Mouse (Mus musculus) WW6 (cell line): Measurements from ENCODE around the gene Pik3r3.
"Not testable (repeated sequence)": the region's sequence is repeated elsewhere in the genome, so short reads cannot be mapped to it uniquely, and the experiment has no call there.

Experiments used
- DNase-seq: peaks from one replicate; pipeline ENCODE4 v3.0.0-alpha.2; 2013; ENCODE audit warnings: low read depth, low spot score

The Pik3r3 gene

DNA sequence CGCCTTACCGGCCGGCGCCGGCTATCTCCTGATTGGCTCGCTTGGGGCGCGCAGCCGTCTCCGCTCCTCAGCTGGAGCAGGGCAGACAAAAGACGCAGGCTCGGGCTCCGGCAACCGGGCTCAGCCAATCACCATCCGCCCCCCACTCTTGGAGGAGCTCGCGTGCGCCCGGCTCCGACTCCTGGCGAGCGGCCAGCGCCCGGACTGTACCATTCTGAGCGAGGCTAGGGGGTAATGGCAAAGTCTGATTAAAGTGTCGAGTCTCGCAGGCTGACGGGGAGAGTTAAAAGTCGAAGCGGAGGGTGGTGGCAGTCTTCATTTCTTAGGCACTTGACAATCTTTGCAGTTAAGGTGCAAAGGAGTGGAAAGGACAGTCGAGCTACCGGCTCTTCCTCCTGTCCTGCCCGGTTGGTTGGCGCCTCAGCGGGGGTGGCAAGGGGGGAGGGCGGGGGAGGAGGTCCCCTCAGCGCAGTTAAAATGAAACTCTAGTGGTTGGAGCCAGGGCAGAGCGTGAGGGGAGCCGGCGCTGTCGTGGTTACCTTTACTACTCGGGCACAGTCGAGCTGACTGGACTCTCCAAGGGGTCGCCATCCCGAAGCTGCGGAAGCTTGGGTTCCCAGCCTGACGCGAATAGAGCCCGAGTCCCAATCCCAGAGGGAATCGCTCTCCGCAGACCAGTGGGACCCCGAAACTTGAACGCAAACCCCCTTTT, at the start of gene Pik3r3:
TSS of gene Pik3r3 (plus strand) at position 479 of the 712 bp plus-strand sequence.
- DNase-seq: peak; percentile 94

DNA sequence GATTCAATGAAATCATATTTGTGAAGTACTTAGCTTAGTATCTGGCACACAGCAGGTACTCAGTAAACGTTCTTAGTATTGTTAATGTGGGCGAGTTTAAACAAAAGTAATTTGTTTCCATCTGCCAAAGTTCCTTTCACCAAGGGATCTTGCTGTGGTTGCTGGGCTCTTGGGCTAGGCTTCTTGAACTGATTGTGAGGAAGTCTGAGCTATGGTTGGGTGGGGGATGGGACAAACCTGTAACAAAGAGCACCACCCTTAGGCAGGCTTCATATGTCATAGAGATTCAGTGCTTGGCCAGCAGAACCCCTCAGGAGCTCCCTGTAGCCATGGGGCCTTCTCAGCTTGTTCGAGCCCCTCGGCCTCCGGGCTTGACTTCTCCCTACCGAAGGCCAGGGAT, 48.3 kb upstream of the Pik3r3 start, which contains the start of the genes 1700042G07Rik and Gm49337:
TSS of gene 1700042G07Rik (plus strand) at position 301 of the 400 bp plus-strand sequence.
TSS of gene Gm49337 (plus strand) at position 313 of the 400 bp plus-strand sequence.
- no peak for DNase-seq

DNA sequence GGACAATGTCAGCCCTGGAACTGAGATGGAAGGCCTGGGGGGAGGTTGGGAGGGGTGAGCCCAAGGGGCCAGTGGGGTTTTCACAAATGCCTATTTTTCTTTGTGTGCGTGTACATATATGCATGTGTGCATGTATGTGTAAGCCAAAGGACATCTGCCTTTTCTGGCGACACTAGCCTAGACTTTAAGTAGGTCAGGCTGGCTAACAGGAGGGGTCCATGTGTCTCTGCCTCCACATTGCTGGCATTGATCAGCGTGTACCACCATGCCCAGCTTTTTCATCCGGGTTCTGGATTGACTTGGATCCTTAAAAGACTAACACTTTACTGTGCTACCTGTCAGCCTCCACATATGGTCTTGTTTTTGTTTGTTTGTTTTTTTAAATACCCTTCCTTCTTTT, 47.7 kb upstream of the Pik3r3 start:
- DNase-seq: no peak

DNA sequence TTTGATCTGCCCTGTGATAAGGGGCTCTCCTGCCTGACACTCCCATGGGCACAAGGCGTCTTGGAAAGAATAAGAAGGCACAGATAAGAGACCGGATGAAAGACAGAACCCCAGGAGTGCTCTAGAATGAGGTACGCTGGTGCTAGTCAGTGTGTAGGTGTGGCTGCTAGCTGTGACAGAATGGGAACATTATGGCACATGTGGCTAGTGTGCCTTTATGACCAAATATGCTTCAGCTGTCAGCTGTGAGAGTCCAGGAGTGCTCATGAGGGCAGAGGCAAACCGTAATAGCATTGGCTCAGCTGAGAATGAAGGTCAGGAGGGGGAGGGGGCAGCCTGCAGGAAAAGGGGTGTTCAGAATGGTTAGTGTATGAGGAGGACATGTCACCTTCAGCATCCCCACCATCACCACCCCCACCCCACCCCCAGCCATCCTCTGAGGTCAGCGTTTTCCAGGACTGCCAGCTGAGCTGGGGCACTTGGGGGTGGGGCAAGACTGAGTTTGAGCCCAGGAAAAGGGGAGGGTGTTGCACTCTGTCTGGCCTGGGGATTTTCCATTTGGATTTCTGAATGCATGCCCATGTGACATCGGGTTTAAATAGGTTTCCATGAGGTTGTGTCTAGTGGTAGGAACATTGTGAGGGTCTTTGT, 46.8 kb upstream of the Pik3r3 start:
- DNase-seq: no peak

DNA sequence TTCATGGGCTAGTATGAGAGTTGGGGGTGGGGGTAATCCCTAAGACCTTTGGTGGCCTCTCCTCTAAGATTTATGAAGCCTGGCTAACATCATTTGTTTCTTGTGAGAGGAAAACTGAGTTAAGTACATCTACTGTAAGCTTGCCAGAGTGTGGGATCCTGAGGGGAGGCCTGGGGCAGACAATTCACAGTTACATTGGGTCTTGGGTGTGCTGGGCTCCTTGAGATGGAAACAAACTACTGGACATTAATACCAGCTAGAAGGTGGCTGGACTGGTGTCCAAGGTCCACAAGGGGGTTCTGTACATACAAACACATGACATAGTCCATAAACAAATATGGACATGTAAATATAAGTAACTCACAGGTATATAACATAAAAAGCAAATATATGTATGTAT, 46.3 kb upstream of the Pik3r3 start:
- DNase-seq: no peak

DNA sequence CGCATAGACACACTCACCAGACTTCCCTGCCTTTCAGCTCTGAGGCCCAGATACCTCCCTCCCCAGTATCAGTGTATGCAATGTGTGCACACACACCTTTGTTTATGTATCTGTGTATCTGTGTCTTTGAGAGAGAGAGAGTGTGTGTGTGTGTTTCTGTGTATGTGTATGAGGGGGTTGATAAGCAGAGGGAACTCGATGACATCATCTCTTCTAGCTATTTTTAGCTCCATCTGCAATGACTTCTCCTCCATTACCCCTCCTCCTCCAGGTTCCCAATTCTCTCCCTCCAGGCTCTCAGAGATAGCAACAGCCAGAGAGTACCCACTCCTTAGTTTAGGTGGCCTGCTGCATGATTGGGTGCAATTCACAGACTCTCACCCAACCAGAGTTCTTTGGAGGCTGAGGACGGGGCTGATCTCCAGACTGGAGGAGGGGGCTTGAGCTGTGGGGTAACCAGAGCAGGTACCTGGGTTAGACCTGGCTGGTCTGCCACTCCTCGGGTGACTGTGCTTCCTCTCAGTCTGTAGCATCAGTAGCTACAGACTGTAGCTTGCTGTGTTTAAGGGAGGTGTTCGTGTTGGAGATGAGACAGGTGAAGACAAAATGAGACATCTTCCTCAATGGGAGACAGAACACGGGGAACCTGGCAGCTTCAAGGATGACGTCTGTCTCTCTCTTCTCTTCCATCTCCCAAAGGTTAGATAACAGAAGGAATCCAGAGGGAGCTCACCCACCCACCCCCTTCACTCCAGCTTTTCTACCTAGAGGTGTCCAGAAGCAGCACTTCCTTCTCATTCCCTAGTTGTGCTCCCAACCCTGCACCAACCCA, 45.5 kb upstream of the Pik3r3 start:
- DNase-seq: no peak

DNA sequence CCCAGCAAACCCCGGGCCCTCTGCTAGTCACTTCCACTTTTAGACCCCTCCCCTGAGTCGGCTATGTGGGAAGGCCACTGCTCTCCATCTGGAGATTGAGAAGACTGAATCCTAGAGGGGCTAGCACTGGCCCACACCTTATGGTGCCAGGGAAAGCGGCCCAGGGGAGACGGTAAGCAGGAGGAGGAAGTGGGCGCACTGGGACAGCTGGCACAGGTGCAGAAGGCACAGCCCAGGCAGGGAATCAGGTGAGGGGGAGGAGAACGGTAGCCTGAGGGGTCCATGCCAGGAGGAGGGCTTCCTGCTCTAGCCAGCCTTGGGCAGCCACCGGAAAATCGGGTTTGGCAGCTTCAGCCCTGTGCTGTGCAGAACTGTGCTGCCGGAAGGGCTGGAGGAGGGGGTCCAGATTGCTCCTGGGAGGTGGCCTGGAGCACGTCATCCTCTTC, 44.9 kb upstream of the Pik3r3 start:
- no peak for DNase-seq

DNA sequence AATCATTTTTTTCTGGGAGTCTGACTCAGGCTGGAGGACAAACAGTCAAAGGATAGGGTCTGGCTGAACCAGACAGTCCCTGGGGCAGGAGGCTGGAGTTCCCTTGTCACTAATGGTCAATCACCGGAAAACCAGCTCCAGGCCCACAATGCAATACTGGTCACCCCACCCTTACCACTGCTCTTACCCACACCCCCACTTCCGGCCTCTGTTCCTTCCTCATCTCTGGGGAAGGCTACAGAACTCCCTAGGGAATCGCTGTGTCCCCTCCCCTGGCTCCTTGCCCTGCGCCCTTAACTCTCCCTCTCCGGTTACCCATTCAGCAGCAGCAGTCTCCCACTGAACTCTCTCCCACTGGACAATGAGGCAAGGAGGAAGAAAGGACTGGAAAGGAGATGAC, 44.3 kb upstream of the Pik3r3 start:
- DNase-seq: no peak

DNA sequence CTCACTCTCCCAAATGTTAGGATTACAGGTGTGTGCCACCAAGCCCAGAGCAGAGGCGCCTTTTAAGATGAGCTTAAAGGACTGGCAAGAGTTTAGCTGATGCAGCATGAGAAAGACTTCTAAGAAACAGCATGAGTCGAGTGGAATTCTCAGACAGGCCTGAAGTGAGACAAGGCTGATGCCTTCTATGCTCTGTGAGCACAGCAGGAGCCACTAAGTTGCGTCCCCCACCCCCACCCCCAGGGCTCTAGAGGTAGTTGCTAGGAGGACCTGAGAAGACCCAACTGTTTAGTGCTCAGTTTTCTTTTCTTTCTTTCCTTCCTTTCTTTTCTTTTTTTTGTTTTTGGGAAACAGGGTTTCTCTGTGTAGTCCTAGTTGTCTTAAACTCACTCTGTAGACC, 39.3 kb upstream of the Pik3r3 start:
- DNase-seq: no peak

DNA sequence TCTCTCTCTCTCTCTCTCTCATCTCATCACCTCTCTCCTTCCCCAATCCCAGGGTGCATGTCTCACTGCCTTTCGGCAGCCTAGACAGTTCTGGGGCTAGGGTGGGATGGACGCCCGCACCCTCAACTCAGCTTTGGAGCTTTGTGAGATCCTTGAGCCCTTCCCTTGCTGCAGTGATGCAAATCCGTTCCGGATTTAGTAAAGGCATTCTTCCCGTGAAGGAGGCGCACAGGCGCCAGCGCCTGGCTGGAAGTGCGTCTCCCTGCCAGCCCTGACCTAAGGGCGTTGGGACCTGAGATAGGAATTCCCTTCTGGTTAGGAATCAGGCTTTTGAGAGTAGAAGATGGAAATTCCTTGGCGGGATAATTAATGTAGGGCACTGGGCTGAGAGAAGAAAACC, 38.7 kb upstream of the Pik3r3 start:
- DNase-seq: peak; percentile 28

DNA sequence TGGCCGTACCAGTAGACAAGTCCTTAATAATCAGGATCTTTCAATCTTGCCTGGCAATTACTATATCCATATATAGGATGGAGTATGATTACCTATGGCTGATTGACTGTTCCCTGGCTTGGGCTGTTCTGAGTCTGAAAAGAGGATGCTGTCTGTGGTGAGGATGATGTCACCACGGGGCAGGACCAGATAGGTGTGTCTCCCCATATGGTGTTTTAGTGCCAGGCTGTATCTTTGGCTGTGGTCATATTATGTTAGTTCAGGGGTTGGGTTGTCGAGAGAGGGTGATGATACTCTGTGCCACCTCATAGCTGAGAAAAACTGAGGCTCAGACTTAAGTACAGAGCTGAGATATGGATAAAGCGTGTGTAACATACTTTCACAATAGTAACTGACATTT, 36.3 kb upstream of the Pik3r3 start:
- DNase-seq: no peak

DNA sequence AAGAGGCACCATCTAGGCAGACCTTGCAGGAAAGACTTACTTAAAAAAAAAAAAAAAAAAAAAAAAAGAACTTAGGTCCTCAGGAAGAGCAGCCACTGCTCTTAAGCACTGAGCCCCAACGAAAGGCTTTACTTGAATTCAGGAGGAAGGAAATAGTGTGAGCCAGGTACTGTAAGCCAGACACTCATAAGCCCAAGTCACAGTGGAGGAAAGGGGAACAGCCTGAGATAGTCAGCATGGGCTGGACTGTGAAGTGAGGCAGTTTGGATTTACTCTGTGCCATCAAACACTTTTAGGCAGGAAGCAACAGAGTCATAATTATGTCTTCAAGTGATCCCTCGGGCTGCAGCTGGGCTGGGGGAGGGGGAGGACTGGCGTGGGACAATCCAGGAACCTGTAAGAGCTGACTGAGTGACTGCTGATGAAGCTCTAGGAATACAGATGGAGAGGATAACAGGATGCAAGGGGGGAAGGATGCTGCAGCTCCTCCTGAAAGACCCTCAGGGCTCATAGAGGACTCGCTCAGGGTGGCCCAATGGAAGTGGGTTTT, 29.1 kb upstream of the Pik3r3 start:
- no peak for DNase-seq

DNA sequence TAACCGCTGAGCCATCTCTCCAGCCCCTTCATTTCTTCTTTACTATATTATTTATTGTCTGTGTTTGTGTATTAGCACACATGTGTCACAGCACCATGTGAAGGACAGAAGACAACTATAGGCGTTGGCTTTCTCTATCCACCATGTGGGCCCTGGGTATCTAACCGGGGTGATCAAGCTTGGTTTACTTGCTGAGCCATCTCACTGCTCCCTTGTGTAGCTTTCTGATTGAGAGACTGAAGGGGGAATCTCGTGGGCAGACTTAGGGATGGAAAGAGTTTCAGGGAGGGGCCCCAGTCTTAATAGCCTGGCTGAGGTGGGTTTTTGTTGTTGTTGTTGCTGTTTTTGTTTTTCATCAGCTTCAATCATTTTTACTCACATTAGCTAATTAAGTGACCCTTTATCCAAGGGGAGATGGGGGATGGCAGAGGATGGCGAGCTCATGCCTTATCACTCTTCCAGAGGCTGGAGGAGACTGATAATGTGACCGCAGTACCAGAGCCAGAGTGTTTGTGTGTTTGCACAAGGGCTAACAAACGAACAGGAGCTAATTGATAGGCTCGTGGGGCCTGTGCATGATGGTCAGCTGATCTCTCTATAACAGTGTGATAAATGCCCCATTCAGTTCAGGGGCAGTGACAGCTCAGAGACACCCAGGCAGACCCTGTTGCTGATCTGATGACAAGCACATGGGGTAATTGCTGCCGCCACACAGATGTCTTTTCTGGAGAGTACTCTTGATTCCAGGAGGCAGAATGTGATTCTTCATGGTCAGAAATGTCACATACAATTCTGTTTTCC, 27.6 kb upstream of the Pik3r3 start:
- no peak for DNase-seq

DNA sequence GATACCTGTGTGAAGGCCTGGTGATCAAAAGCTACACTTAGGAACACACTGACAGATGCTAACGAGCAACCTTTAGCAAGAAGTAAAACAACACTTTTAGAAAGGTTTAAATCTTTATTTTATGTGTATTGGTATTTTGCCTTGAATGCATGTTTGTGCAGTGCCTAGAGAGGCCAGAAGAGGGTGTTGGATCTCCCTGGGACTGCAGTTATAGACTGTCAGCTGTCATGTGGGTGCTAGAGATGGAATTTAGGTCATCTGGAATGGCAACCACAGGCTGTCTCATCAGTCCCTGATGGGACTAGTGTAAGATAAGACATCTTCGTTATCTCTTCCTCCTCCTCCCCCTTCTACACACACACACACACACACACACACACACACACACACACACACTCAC, 23.0 kb upstream of the Pik3r3 start:
- no peak for DNase-seq

DNA sequence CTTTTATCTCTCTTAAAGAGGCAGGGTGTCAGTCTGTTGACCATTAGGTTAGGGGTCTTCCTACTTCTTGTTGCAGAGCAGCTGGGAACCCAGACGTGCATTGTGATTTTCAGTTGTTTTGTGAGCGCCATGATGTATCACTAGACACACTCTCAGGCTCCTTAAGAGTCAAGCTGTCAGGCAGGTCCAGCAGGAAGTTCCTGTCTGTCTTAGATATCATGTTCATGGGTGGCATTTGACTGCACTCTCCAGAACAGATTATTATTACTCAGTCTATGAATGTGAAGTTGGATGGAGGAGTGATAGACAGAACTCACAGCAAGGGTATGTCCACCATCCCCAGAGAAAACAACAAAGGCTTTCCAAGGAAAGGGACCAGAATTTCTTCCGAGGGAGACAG, 17.0 kb upstream of the Pik3r3 start:
- no peak for DNase-seq

DNA sequence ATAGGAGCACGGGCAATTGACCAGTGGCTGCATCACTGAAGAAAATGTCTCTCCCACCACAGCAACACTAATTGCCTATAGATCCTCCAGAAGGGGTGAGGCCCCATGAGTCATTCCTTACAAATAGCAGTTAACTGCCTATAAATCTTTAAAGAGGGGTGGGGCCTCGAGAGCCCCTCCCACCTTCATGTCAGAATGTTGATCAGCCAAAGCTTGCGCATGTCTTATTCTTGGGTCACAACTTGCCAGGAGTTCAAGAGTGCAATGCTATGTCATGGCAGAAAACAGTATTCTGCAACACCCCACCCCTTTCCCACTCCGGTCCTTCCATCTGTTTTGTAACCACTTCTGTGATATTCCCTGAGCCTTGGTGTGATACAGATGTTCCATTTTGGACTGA, 14.9 kb upstream of the Pik3r3 start:
- no peak for DNase-seq

DNA sequence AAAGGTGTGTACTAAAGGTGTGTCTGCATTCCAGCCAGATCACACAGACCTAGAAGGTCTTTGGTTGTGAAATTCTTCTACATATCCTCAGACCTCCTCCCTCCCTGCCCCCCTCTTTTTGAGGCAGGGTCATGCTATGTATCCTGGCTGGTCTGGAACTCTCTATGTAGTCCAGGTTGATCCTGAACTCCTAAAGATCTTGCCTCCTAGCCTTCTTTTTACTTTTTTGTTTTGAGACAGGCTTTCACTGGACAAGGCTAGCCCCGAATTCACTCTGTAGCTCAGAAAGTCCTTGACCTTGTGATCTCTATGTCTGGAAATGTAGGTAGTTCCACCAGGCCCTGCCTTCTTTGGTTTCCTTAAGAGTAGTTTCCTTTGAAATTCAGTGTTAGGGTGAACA, 12.5 kb upstream of the Pik3r3 start:
- no peak for DNase-seq

DNA sequence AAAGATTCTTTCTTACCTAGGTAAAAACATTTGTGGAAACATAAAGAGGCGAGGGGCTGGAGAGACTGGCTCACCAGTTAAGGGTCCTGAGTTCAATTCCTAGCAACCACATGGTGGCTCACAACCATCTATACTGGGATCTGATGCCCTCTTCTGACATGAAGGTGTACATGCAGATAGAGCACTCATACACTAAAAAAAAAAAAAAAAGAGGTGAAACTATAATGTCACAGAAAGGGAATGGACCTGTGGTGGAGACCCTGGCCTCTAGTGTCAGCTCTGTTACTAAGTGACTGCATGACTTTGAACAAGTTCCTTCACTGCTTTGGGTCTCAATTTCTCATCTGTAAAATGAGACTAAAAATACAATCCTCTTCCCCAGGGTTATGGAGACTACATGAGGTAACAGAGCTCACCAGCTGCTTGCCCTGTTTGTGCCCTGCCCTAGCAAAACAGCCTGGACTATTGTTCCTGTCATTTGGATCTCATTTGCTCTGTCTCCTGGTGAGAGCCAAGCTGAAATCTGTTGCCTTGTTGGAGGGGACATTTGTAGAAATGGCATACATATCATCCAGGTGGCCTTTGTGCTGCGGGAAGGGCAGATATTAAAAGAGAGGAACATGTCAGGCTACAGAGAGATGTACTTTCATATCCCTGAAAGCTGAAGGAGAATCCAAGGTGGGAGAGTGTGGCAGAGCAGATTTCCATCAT, 5.4 kb upstream of the Pik3r3 start:
- DNase-seq: no peak

DNA sequence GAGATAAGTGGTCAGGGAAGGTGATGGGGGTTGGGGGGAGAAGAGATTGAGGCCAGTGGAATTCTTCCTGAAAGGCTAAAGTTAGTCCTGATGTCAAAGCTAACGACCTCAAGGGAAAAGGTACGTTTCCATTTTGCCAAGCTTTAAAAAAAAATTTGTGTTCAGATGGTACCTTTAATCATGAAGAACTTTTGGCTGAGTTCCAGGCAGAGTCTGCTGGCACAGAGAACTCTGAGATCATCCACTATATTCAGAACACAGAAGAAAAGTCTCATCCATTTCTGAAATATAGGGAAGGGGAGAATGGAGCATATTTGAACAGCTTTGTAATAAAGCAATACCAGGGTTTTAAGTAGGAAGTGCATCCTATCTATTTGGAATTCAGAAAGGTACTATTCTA, 4.4 kb upstream of the Pik3r3 start:
- DNase-seq: no peak

DNA sequence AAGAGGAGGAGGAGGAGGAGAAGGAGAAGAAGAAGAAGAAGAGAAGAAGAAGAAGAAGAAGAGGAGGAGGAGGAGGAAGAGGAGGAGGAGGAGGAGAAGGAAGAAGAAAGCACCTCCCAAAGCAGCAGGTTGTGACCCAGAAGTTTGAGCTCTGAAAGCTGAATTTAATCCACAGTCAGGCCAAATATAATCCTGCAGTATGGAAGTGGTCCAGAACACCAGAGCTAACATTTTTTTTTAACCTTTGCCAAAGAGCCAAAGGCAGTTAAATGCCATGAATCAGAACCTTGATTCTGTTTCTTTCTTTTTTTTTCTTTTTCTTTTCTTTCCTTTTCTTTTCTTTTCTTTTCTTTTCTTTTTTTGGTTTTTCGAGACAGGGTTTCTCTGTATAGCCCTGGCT, 3.8 kb upstream of the Pik3r3 start:
- not testable (repeated sequence) for DNase-seq

DNA sequence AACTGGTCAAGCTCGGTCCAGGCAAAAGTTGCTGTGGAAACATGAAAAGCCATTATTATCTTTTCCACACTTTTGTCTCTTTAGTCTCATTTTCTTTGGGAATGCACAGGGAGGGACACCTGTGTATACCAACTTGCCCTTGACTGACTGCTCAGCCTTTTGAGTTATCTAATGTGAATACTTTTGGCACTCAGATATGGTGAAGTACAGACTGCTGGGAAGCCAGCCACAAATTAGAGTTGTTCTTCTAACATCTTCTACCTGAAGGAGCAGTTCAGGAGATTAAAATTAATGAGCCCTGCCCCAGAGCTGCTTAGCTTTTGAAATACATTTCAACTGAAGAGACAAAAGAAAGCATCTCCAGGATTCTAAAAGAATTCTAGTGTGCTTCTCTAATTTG, 2.4 kb upstream of the Pik3r3 start:
- no peak for DNase-seq
